Mouse (Mus musculus) layer of hippocampus, postnatal 14 days (tissue): ENCODE results near the gene Sept9. TPM values are rescaled to one million over a fixed set of nuclear protein-coding genes. Genes with fewer than 3 reads are reported as not detected.
A peak's percentile ranks its signal among the peaks of the same experiment; 100 is the strongest.

Experiments
- DNase-seq, 2 experiments: peaks; one replicate each; pipeline ENCODE4 v3.0.0; 2021 to 2022; ENCODE audit warnings: low spot score in 2 of 2, mixed read lengths in 1 of 2
- total RNA-seq, 2 experiments: library from RNA; stranded (reverse); gene quantifications; 2 replicates each; pipeline ENCODE4 v1.2.3; 2021

The Sept9 gene
- total RNA-seq, 2 experiments from 2014 or later = 91.7 to 93.9 TPM

GRCm38 (mm10) chr11:117263096-117263808, 63.8 kb downstream of the Sept9 start:
- DNase-seq = no peak

DNA sequence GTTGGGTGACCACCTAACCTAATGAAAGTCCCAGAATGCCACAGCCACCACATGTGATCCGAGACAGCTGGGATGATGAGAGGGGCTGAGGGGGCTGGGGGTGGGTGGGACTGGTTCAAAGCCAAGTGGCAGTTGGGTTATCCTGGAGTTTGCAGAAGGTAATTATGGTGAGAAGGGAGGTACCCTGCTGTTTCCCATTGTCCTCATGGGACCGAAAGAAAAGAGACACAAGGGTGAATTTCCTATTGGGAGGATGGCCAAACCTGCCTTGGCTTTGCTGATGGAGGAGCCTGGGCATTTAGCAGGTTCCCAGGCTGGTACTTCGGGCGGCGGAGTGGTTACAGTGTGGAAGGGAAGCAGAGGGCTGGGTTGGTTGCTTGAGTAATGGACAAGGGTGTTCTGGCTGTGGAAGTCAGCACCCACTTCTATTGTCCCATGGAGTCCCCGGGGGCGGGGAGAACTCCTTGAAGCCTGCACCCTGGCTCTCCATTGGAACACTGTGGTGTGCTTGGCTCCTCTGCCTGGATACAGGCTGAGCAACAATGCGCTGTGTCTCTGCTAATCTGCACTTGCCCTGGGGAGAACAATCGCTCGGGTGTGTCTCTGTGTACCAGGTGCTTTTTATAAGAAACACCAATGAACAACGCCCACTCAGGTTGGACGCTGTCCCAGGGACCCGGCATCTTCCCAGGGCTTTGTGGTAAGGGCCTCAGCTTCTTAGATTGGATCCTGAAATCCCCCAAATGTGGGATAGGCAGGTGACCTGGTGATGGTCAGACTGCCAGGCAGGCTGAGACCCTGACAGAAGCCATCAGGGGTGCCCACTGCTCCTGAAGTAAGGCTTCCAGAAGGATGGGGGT, 64.9 kb downstream of the Sept9 start:
- DNase-seq = no peak

- DNase-seq = no peak
Observed at GRCm38 (mm10) chr11:117265270-117265980, 66.0 kb downstream of the Sept9 start.

GRCm38 (mm10) chr11:117265981-117266905, 66.8 kb downstream of the Sept9 start:
- peak in 1 of 2 experiments; percentile 39 for DNase-seq

- no peak for DNase-seq
Observed at GRCm38 (mm10) chr11:117266906-117267721, 67.7 kb downstream of the Sept9 start.

GRCm38 (mm10) chr11:117267828-117268227, 68.4 kb downstream of the Sept9 start:
- DNase-seq = no peak

- DNase-seq = no peak
Observed at GRCm38 (mm10) chr11:117268304-117268956, 69.0 kb downstream of the Sept9 start.

DNA sequence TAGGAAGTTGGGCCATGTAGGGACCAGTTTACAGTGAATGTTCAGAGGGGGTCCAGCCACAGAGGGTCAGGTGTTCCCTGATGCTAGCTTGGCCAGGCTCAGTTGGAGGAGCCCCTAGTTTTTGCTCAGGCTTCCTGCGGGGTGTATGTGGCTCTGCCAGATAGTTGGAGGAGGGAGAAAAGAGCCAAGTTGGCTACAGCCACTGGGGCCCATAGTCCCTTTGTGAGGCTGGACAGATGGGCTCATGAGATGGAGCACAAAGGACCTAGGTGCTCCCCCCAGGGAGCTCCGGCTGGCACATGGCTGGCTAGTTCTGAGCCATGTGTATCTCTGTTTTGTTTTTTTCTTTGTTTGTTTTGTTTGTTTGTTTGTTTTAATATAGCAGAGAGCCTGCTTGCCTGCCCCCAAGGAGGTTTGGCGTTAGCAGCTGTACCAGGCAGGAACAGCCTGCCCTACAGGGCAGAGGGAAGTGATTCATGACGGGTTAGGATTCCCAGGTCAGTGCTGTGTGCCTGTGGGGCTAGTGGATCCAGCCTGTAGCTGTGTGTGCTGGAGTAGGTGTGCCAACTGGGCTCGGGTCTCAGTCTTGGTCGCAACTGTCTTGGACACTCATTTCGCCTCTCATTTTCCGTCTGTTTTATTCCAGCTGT, 69.7 kb downstream of the Sept9 start:
- DNase-seq = no peak

GRCm38 (mm10) chr11:117269946-117270345, 70.5 kb downstream of the Sept9 start:
- no peak for DNase-seq

- no peak for DNase-seq
Observed at GRCm38 (mm10) chr11:117274973-117275372, 75.5 kb downstream of the Sept9 start.

DNA sequence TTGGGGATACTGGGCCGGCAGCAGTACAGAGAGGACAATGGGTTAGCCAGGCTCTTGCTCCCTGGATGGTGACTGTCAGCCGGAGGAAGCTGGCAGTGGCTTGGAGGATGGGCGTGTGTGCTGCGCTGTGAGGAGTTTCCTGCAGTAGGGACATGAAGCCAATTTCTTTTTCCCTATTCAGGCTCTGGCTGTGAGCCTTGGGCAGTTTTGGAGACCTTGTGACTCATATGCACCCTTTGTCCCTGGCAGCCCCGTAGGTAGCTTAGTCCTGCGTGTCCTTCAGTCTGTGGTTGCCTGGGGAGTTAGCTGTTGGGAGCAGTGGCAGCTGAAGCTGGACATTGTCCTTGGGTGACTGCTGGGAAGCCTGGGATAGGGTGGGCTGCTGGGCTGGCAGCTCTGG, 76.5 kb downstream of the Sept9 start:
- peak in 1 of 2 experiments; percentile 60 for DNase-seq

GRCm38 (mm10) chr11:117276946-117277345, 77.5 kb downstream of the Sept9 start:
- DNase-seq = no peak

DNA sequence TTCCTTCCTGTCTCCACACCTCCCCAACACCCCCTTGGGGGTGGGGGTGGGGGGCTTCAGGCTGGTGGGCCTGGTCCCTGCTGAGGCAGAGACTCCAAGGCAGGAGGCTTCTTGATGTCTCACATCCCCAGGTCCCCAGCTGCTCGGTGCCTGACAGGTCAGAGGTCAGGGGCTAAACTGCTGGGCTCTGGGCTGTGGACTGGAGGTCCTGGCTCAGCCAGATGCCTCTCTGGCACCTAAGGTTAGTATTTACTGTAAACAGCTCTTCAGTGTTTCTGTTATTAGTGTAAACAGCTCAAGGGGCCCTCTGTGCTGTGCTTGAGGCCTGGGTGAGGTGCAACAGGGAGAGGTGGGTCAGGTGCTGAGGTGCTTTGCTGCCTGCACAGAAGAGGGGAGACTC, 78.7 kb downstream of the Sept9 start:
- no peak for DNase-seq

DNA sequence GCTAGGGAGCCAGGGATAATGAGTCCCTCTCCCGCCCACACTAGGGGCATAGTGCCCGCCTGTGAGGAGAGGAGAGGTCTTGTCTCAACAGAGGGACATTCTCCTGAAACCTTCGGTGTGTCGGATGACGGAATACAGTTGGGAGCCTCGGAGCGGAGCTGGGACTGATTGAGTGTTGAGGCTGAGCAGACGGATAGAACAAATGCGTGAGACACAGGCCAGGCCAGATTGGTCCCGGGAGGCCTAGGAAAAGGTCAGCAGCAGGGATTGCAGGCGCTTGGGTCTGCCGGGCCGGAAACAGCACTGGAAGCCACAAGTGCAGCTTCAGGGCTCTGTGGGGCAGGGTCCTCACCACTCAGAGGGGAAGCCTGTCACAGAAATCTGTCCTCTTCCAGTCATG, 79.1 kb downstream of the Sept9 start:
- no peak for DNase-seq

GRCm38 (mm10) chr11:117279993-117280392, 80.5 kb downstream of the Sept9 start:
- no peak for DNase-seq

DNA sequence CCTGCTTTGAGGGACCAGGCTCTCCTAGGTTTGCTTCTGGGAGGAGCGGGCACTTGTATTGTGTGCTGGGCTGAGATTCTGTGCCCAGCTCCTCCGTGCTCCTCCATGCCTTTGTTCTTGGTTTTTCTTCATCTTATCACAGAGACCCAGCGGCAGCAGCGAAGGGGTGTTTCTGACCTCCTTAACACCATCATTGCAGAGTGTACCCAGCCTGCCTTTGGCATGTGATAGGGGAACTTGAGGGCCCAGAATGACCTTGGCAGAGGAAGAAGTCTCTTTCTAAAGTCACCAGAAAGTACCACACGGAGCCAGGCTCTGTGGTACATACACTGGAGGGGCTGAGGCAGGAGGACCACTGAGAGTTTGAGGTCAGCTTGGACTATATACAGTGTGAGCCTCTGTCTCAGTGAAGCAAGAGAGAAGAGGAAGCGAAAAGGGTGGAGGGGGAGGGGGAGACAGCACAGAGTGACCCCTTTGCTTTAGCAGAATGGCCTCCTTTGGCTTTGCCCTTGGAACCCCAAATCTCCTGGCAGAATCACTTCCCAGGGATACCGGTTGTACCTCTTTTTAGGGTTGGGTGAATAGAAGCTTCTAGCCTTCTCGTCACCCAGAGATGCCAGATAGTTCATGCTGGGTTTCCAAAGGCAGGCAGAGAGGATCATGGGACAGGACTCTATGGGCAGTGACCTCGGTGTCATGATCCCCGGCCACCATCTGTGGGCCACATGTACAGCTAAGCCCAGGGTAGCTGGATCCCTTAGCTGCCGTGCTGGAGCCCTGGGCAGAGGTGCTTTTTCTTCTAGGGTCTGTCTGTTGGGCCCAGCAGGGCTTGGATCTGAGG, 83.8 kb downstream of the Sept9 start:
- DNase-seq = no peak

DNA sequence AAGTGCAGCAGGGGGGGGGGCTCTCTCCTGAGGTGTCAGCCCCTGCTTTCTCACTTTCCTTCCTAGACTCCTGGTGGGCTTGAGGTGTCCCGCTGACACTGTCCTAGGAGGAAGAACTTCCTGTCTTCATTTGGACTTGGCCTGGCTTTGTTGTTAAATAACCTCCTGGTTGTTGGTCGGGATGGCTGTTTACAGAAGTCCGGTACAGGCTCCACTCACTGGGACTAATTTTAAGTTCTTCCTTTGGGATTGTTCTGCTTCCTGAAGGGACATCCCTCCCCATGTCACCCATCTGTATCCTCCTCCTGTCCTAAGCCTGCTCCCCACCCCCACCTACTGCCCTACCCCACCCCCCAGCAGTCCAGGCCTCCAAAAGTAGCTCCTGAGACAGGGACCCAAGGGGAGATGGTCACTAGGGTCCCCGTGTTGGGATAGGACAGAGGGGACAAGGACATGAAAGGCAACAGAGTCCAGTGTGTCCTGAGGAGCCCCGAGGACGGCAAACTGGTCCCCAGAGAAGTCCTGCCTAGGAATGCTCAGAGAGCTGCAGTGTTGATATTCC, 84.5 kb downstream of the Sept9 start:
- DNase-seq = no peak
